Mouse (Mus musculus) ES-Bruce4 (cell line): Measurements from ENCODE around the gene Arhgap24.

Source experiments
- CTCF ChIP-seq: IDR thresholded peaks from one replicate; pipeline ENCODE4 v1.8.1; 2011; ENCODE audit warnings: low read depth, low read length
- POLR2A ChIP-seq: IDR thresholded peaks from one replicate; pipeline ENCODE4 v1.8.1; 2011; ENCODE audit warnings: low read length; ENCODE audit not compliant: insufficient read depth

GRCm38 (mm10) chr5:102675326-102675725 lies 194.1 kb downstream of the Arhgap24 start:
- TF ChIP-seq CTCF (no peak), POLR2A (no peak)
